Mouse (Mus musculus) E14TG2a.4 (cell line): ENCODE measurements around the gene Prex1.
"Not testable (repeated sequence)": the region's sequence is repeated elsewhere in the genome, so short reads cannot be mapped to it uniquely, and the experiment has no call there.

Experiments used
- H3K27me3 ChIP-seq: 2 replicates; pipeline ENCODE4 v1.6.1; 2014; ENCODE audit warnings: low read length, control low read depth; ENCODE audit not compliant: insufficient read depth
- H3K36me3 ChIP-seq: 2 replicates; pipeline ENCODE4 v1.6.1; 2014; ENCODE audit warnings: low read length, control low read depth; ENCODE audit not compliant: insufficient read depth
- H3K4me1 ChIP-seq: replicated peaks from 2 replicates; pipeline ENCODE4 v1.6.1; 2014; ENCODE audit warnings: low read depth, low read length, control low read depth
- H3K4me3 ChIP-seq: replicated peaks from 2 replicates; pipeline ENCODE4 v1.5.1; 2014; ENCODE audit warnings: mild to moderate bottlenecking, low read length
- H3K9me3 ChIP-seq: 2 replicates; pipeline ENCODE4 v1.6.1; 2014; ENCODE audit warnings: low read length, control low read depth
- CTCF ChIP-seq: conservative IDR thresholded peaks from 2 replicates; pipeline ENCODE4 v1.5.1; 2014; ENCODE audit warnings: low read length
- NANOG ChIP-seq: IDR thresholded peaks from 2 replicates; pipeline ENCODE4 v1.6.1; 2014; ENCODE audit warnings: borderline replicate concordance, low read length, mixed read lengths
- POU5F1 ChIP-seq: IDR thresholded peaks from 2 replicates; pipeline ENCODE4 v1.6.1; 2014; ENCODE audit warnings: low read length, borderline replicate concordance

The Prex1 gene

GRCm38 (mm10) chr2:166743504-166743903, 29.9 kb upstream of the Prex1 start:
- Histone ChIP-seq H3K9me3 (no peaks in the 10 kb centered on the region), H3K27me3 (peaks cover 3% of the 10 kb centered on the region; the same call in 1 of the 2 replicates), H3K4me1 (peaks cover 69% of the 10 kb centered on the region), H3K36me3 (no peaks in the 10 kb centered on the region), H3K4me3 (no peak overlapping the region)
- TF ChIP-seq POU5F1 (no peak), CTCF (no peak), NANOG (no peak)

- Histone ChIP-seq H3K36me3 (no peaks in the 10 kb centered on the region), H3K27me3 (peaks cover 3% of the 10 kb centered on the region; the same call in 1 of the 2 replicates), H3K9me3 (no peaks in the 10 kb centered on the region), H3K4me1 (peaks cover 69% of the 10 kb centered on the region), H3K4me3 (no peak overlapping the region)
- TF ChIP-seq CTCF (no peak), POU5F1 (no peak)
Measured at GRCm38 (mm10) chr2:166741445-166741844, 27.8 kb upstream of the Prex1 start.

DNA sequence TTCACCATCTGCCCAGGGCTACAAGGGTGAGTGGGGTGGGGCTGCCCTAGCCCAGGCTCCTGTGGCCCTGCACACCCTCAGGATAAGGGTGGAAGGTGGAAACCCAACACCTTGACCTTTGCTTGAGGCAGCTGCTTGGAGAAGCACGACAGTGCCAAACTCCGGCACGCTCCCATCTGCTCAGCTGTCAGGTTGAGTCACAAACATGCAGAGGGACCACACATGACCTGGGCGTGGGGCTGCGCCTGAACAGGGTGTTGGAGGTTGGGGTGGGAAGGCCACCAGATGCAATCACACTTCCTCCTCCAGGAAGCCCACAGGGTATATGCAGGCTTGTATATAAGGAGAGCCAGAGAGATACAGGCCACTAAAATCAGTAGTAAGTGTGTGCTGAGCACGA, 26.8 kb upstream of the Prex1 start:
- Histone ChIP-seq H3K36me3 (no peaks in the 10 kb centered on the region), H3K9me3 (no peaks in the 10 kb centered on the region), H3K27me3 (peaks cover 3% of the 10 kb centered on the region; the same call in 1 of the 2 replicates), H3K4me1 (peaks cover 64% of the 10 kb centered on the region), H3K4me3 (no peak overlapping the region)
- TF ChIP-seq POU5F1 = no peak
- TF ChIP-seq CTCF = no peak
- TF ChIP-seq NANOG = no peak

DNA sequence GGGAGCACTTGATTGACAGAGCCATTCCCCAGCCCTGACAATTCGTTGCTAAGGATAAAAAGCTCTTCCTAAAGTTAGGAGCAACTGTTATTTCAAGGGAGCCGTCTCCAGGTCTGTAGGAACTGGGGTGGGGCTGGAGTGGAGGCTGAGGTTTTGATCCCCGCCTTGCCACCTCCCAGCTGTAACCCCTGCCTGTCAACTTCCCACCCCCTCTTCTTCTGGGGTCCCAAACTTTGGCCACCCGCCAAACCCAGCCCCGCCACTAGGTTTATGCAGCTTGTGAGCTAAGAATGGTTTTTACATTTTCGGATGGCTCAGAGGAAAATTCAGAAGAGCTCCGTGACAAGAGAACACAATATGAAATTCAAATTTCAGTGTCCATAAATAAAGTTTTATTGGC, 23.7 kb upstream of the Prex1 start:
- H3K4me1 ChIP-seq = peaks cover 40% of the 10 kb centered on the region
- no peak overlapping the region for H3K4me3 ChIP-seq

DNA sequence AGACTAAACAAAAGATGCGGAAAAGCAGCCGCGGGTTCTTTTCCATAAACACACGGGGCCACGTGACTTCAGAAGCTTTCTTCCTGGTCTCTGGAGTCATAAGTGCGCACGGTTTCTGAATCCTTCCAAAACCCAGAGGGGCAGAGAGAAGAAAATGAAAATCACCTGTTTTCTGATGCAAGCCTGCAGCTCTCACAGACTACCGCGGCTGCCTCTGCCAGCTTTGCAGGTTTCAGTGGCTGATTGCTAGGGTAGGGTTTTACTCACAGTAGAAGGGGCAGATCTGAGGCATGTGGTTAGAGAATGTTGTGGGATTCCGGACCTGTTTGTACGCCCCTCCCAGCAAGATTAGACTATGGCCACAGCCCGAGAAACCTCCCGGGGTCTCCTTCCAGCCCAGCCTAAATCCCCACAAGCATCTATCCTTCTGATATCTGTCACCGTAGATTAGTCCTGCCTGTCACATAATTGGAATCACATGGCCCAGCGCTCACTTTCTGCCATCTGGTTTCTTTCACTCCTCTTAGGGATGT, 21.9 kb upstream of the Prex1 start:
- peaks cover 42% of the 10 kb centered on the region for H3K4me1 ChIP-seq
- no peaks in the 10 kb centered on the region for H3K36me3 ChIP-seq
- H3K27me3 ChIP-seq = peaks cover 3% of the 10 kb centered on the region; the same call in 1 of the 2 replicates
- H3K9me3 ChIP-seq = no peaks in the 10 kb centered on the region
- no peak for TF ChIP-seq POU5F1
- no peak for TF ChIP-seq CTCF
- no peak for TF ChIP-seq NANOG
- H3K4me3 ChIP-seq = no peak overlapping the region

More for the DNA sequence above, 23.7 kb upstream of the Prex1 start:
- TF ChIP-seq POU5F1 (no peak), NANOG (no peak), CTCF (no peak)
- no peaks in the 10 kb centered on the region for H3K36me3 ChIP-seq
- H3K27me3 ChIP-seq = peaks cover 3% of the 10 kb centered on the region; the same call in 1 of the 2 replicates
- no peaks in the 10 kb centered on the region for H3K9me3 ChIP-seq

- Histone ChIP-seq H3K4me1 (peaks cover 59% of the 10 kb centered on the region), H3K36me3 (no peaks in the 10 kb centered on the region), H3K27me3 (no peaks in the 10 kb centered on the region), H3K9me3 (no peaks in the 10 kb centered on the region), H3K4me3 (no peak overlapping the region)
- no peak for TF ChIP-seq CTCF
- TF ChIP-seq NANOG = no peak
- TF ChIP-seq POU5F1 = no peak
Measured at GRCm38 (mm10) chr2:166732860-166733259, 19.2 kb upstream of the Prex1 start.

GRCm38 (mm10) chr2:166732146-166732545, 18.5 kb upstream of the Prex1 start:
- no peak overlapping the region for H3K4me3 ChIP-seq
- H3K9me3 ChIP-seq = no peaks in the 10 kb centered on the region
- no peaks in the 10 kb centered on the region for H3K36me3 ChIP-seq
- TF ChIP-seq CTCF (no peak), POU5F1 (no peak), NANOG (no peak)
- H3K4me1 ChIP-seq = peaks cover 60% of the 10 kb centered on the region
- no peaks in the 10 kb centered on the region for H3K27me3 ChIP-seq

DNA sequence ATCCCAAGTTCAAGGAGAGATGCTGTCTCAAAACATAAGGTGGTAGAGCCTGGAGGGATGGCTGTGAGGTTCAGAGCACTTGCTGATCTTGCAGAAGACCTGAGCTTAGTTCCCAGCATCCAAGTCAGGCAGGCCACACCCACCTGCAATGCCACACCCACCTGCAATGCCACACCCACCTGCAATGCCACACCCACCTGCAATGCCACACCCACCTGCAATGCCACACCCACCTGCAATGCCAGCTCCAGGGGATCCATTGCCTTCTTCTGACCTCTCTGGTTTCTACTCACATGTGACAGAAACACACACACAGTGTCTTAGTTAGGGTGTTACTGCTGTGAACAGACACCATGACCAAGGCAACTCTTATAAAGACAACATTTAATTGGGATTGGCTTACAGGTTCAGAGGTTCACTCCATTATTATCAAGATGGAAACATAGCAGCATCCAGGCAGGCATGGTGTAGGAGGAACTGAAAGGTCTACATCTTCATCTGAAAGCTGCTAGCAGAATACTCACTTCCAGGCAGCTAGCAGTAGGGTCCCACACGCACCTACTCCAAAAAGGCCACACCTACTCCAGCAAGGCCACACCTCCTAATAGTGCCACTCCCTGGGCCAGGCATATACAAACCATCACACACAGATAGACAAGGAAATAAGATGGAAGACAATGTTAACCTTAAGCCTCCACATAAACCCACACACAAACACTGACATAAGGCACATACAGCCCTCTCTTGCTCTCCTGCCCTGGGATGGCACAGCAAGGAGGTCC, 17.7 kb upstream of the Prex1 start:
- not testable (repeated sequence) for H3K27me3 ChIP-seq, H3K4me3 ChIP-seq, H3K9me3 ChIP-seq, H3K36me3 ChIP-seq
- peaks cover 62% of the 10 kb centered on the region for H3K4me1 ChIP-seq

DNA sequence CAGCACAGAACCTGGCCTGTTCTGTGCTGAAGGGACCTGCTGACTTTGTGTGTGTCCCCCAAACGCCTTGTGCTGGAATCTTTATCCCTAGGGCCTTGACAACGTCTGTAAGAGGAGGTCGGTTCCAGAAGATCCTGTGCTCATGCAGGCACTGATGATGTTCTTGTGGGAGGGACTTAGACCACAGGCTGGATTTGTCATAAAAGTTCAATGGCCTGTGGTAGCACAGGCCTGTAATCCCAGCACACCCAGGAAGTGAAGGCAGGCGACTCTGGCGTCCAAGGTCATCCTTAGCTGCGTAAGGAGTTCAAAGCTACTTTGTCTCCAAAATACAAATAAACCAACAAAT, 16.9 kb upstream of the Prex1 start:
- Histone ChIP-seq H3K9me3 (no peaks in the 10 kb centered on the region), H3K27me3 (no peaks in the 10 kb centered on the region), H3K36me3 (no peaks in the 10 kb centered on the region), H3K4me3 (no peak overlapping the region), H3K4me1 (peaks cover 63% of the 10 kb centered on the region)
- TF ChIP-seq NANOG (no peak), POU5F1 (no peak), CTCF (no peak)
